Mouse (Mus musculus) neural tube, postnatal 0 days (tissue): Measurements from ENCODE around the gene Otop3. TPM values are rescaled to one million over a fixed set of nuclear protein-coding genes. Genes with fewer than 3 reads are reported as not detected.

Experiments used
- polyA plus RNA-seq: library from polyadenylated mRNA; unstranded; fragments of >200 nt; fragmentation: Nextera tagmentation; extraction: Ambion mirVana; gene quantifications from 2 replicates; pipeline ENCODE4 v1.2.1, GENCODE M21; 2015

The Otop3 gene
- polyA plus RNA-seq, result 3.0 TPM in 2 replicates

DNA sequence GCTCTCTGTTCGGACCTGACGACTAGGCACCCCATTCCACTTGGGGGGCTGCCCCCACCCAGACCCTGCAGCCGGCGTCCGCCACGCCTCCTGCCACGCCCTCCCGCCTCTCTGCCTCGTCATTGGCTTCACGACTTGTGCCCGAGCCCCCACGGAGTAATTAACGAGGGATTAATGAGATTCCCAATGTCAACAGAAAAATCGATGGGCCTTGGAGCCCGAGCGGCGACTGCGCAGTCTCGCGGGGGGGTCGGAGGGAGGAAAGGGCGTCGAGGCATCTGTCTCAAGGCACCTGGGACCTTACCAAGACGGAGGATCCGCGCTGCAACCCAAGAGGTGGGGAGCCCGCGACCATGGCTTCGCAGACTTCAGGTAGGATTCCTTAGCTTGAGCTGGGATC is at the start of gene Otop3:
TSS of gene Otop3 (plus strand) at position 201 of the 400 bp plus-strand sequence.

GRCm38 (mm10) chr11:115297214-115297826 is 37.2 kb upstream of the Otop3 start, which contains the start of gene Fads6:
Gene Fads6, minus strand, starts transcription at chr11:115297663.

DNA sequence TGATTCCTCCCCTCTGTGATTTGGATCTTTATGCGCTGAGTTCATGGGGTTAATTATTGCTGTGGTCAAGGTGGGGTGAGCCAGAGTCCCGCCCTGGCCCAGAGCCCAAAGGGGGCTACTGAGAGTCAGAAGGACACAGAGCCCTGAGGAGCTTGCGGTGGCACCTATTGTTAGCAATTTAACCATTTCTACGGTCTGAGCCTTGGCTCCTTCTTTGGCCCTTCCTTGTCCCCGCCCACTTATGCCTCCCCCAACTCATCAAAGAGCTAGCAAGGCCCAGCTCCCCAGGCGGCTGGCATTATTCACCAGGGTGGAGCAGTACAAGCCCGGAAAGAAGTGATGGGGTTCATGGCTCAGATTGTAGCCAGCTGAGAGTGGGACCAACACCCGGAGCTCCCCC is 27.7 kb upstream of the Otop3 start, which contains the start of gene Otop2:
TSS of gene Otop2 (plus strand) at position 301 of the 400 bp plus-strand sequence.

DNA sequence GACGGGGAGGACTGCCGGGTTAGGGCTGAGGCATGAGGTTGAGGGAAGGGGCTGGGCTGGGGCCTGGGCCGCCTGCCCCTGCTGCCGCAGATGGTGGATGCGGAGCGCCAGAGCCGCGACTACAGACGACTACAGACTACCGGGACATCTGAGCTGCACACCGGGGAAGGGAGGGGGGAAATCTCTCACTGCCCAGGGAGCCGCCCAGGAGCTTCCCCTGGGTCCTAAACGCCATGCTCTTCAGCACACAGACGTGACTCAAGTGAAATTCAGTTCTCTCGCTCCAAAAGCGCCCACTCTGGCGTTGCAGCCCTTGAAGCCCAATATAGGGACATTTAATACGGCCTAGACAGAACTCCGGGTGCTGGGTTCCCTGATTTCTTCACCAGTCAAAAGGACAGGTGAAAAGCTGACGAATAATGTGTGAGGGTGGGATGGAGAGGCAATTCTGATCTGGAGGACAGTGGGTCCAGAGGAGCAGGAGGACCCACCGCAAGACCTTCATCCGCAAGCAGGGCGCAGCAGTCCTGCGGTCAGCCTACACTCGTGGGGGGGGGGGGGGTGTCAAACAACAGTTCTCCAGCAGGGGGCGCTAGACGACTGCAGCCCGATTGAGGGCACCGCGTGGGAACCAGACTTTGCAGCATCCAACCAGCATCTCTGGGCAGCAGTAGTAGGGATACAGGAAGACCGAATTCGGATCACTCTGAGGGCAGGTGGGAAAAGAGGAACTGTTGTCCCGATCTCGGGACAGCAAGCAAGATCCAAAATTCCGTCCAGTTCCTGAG is 12.4 kb upstream of the Otop3 start, which contains the start of gene Ush1g:
TSS of gene Ush1g (minus strand) at position 136 of the 788 bp plus-strand sequence.

DNA sequence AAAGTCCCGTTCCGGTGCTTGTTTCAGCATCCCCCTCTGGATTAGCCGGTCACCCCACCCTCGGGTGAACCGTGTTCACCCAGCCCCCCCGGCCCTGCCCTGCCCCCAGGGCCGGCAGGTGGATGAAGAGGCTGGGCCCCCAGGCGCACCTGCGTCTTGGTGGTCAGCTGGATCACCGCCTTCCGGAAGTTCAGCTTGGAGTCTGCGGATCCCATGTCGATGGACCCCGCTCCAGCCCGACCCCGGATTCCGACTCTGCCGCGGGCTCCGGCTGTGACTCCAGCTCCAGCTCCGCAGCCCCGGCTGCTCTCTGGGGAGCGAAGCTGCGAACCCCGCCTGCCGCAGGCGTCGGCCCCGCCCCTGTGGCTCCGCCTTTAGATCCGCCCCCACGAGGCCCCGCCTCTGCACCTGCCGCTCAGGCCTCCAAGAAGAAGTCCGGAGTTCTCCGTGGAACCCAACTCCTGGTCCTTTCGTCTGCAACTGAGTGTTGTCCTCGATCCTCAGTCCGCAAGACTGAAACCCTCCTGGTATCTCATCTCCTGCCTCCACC is 32.9 kb downstream of the Otop3 start, which contains the start of gene Hid1:
TSS of gene Hid1 (minus strand) at position 362 of the 550 bp plus-strand sequence.

DNA sequence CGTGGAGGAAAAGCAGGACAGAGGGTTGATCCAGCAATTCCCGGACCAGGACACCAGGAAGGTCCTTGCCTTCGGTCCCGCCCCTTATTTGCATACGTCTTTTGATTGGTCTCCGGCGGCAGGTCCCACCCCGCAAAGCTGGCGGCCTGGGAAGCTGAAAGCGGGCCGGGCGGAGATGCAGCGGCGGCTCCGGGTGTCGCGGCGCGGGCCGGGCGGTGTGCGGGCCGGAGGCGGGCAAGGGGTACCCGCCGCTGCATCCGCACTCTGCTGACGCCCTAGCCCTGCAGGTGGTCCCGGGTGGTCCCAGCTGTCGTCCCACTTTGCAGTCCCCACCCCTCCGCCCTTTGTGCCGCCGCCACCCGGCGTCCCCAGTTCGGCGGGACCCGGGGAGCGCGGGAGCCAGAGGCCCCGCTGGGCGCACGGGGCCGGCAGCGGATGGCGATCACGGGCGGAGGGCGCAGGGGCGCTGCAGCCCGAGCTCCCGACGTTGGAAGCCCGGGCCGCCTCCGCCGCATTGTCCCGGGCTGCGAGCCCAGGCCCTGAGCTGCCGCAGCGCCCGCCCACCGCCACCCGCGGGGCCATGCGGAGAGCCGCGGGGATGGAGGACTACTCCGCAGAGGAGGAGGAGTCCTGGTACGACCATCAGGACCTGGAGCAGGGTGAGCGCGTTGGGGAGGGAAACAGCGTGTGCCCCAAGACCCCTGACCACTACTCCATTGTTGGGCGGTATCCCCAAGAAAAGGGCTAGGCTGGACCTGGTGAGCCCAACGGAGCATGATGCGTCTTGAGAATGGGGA is 47.4 kb downstream of the Otop3 start, which contains the start of gene Cdr2l:
TSS of gene Cdr2l (plus strand) at position 174 of the 797 bp plus-strand sequence.

Other genes with a start within 250 kb of the Otop3 start
- 0.85 and 1.1 TPM in 2 replicates for gene Rab37, start 243.3 kb upstream of the Otop3 start, polyA plus RNA-seq
- 0.22 and 0.37 TPM in 2 replicates for gene Cd300lf, start 200.7 kb upstream of the Otop3 start, polyA plus RNA-seq
- gene Slc9a3r1, start 171.4 kb upstream of the Otop3 start, polyA plus RNA-seq, result 73.8 and 75.1 TPM in 2 replicates
- gene Tmem104, start 147.2 kb upstream of the Otop3 start, polyA plus RNA-seq, result 12.9 and 13.5 TPM in 2 replicates
- gene Nat9, start 146.9 kb upstream of the Otop3 start, polyA plus RNA-seq, result 19.9 and 21.8 TPM in 2 replicates
- 0.57 and 0.72 TPM in 2 replicates for gene Grin2c, start 67.5 kb upstream of the Otop3 start, polyA plus RNA-seq
- gene Fdxr, start 57.7 kb upstream of the Otop3 start, polyA plus RNA-seq, result 16.9 and 19.4 TPM in 2 replicates
- 1.9 and 2.4 TPM in 2 replicates for gene Fads6, start 37.1 kb upstream of the Otop3 start, polyA plus RNA-seq
- gene Otop2, start 27.6 kb upstream of the Otop3 start, polyA plus RNA-seq, result 0.65 and 0.90 TPM in 2 replicates
- 0.09 and 0.21 TPM in 2 replicates for gene Ush1g, start 12.7 kb upstream of the Otop3 start, polyA plus RNA-seq
- gene Hid1, start 33.0 kb downstream of the Otop3 start, polyA plus RNA-seq, result 60.9 and 66.1 TPM in 2 replicates
- gene Cdr2l, start 47.2 kb downstream of the Otop3 start, polyA plus RNA-seq, result 20.6 and 24.5 TPM in 2 replicates
- gene Mrpl58, start 69.0 kb downstream of the Otop3 start, polyA plus RNA-seq, result 190 and 194 TPM in 2 replicates
- 1,130 and 1,223 TPM in 2 replicates for gene Atp5h, start 85.2 kb downstream of the Otop3 start, polyA plus RNA-seq
- gene Kctd2, start 85.4 kb downstream of the Otop3 start, polyA plus RNA-seq, result 28.8 and 29.5 TPM in 2 replicates
- 0.23 and 0.27 TPM in 2 replicates for gene Trim80, start 105.8 kb downstream of the Otop3 start, polyA plus RNA-seq
- gene Slc16a5, start 127.7 kb downstream of the Otop3 start, polyA plus RNA-seq, result 0.27 and 0.37 TPM in 2 replicates
- gene Armc7, start 140.9 kb downstream of the Otop3 start, polyA plus RNA-seq, result 13.8 and 16.8 TPM in 2 replicates
- gene Nt5c, start 157.1 kb downstream of the Otop3 start, polyA plus RNA-seq, result 147 and 152 TPM in 2 replicates
- 695 and 744 TPM in 2 replicates for gene Jpt1, start 179.7 kb downstream of the Otop3 start, polyA plus RNA-seq
- gene Sumo2, start 201.5 kb downstream of the Otop3 start, polyA plus RNA-seq, result 816 and 833 TPM in 2 replicates
- 63.5 and 76.1 TPM in 2 replicates for gene Nup85, start 229.7 kb downstream of the Otop3 start, polyA plus RNA-seq